Mouse (Mus musculus): ENCODE results near the gene Dync1i1.

GRCm38 (mm10) chr6:5920670-5921069 lies 195.2 kb downstream of the Dync1i1 start:
- TF ChIP-seq EP300 (IDR thresholded peaks at IDR 0.05; ENCODE audit: low read depth) (no peak), CTCF (IDR thresholded peaks at IDR 0.05; ENCODE audit: low read depth) (no peak)

All from liver, postnatal 0 days (tissue).